Mouse (Mus musculus) liver, embryonic 14.5 days (tissue): Measurements from ENCODE around the gene Zc3h12d. TPM values are rescaled to one million over a fixed set of nuclear protein-coding genes. Genes with fewer than 3 reads are reported as not detected.

ENCODE experiments used
- ATAC-seq: fragments of 200-750 bp; cut with Nextera tagmentation; 2 replicates; pipeline ENCODE4 v1.8.0; 2017; ENCODE audit warnings: moderate number of reproducible peaks, mild to moderate bottlenecking, moderate library complexity; ENCODE audit not compliant: insufficient read depth
- DNase-seq, 3 experiments: peaks; one replicate each; pipeline ENCODE4 v3.0.0-alpha.2; 2012 to 2013; ENCODE audit warnings: low read depth in 3 of 3, low spot score in 3 of 3
- H3K27ac ChIP-seq: fragments of 300-500 bp; sonication (generic); 2 replicates; pipeline ENCODE4 v1.5.1; 2014; ENCODE audit warnings: moderate library complexity, mild to moderate bottlenecking, control low read depth, inconsistent platforms
- H3K27me3 ChIP-seq: fragments of 300-500 bp; sonication (generic); 2 replicates; pipeline ENCODE4 v1.6.1; 2014; ENCODE audit warnings: mild to moderate bottlenecking, low read length, moderate library complexity; ENCODE audit not compliant: control insufficient read depth, insufficient read depth
- H3K36me3 ChIP-seq: fragments of 300-500 bp; sonication (generic); replicated peaks from 2 replicates; pipeline ENCODE4 v1.6.1; 2014; ENCODE audit warnings: low read depth; ENCODE audit not compliant: control insufficient read depth, insufficient read depth
- H3K4me1 ChIP-seq, 2 experiments: fragments of 200-500 bp in 1 of 2; fragments of 300-500 bp in 1 of 2; sonication (generic) in 1 of 2; replicated peaks; 2 replicates each; pipeline ENCODE4 v1.6.1; 2012 to 2014; ENCODE audit warnings: antibody characterized with exemption in 1 of 2, inconsistent platforms in 1 of 2, low read length in 1 of 2; ENCODE audit not compliant: control insufficient read depth in 2 of 2, insufficient read depth in 2 of 2
- H3K4me2 ChIP-seq: fragments of 300-500 bp; sonication (generic); 2 replicates; pipeline ENCODE4 v1.6.1; 2014; ENCODE audit warnings: low read depth, mild to moderate bottlenecking, control low read depth, moderate library complexity
- H3K4me3 ChIP-seq, 2 experiments: fragments of 200-500 bp in 1 of 2; fragments of 300-500 bp in 1 of 2; sonication (generic) in 1 of 2; 2 replicates each; pipeline ENCODE4 v1.5.1; 2012 to 2014; ENCODE audit warnings: low read depth in 2 of 2, low read length in 2 of 2, mild to moderate bottlenecking in 2 of 2, control low read depth in 1 of 2, inconsistent platforms in 1 of 2, moderate library complexity in 1 of 2; ENCODE audit not compliant: insufficient read depth in 1 of 2
- H3K9ac ChIP-seq: fragments of 300-500 bp; sonication (generic); replicated peaks from 2 replicates; pipeline ENCODE4 v1.6.1; 2014; ENCODE audit warnings: mild to moderate bottlenecking, control low read depth, moderate library complexity
- H3K9me3 ChIP-seq: fragments of 300-500 bp; sonication (generic); 2 replicates; pipeline ENCODE4 v1.6.1; 2016; ENCODE audit warnings: low read length, mixed read lengths; ENCODE audit not compliant: control insufficient read depth
- CTCF ChIP-seq: IDR thresholded peaks from 2 replicates; pipeline ENCODE4 v1.5.1; 2016; ENCODE audit warnings: antibody characterized with exemption, low read depth, control low read depth
- EP300 ChIP-seq: IDR thresholded peaks from 2 replicates; pipeline ENCODE4 v1.6.1; 2016; ENCODE audit warnings: antibody characterized with exemption, low read depth
- WGBS: fragments of 180-500 bp; shearing (Covaris S2); extraction: QIAGEN DNeasy Blood & Tissue Kit; methylation state at CpG from one replicate; pipeline ENCODE4 v1.1.7; 2014; ENCODE audit not compliant: insufficient replicate concordance; 5-methylcytosine and 5-hydroxymethylcytosine counted together
- polyA plus RNA-seq, 2 experiments: library from polyadenylated mRNA; depleted of rRNA in 1 of 2; stranded (reverse) in 1 of 2; unstranded in 1 of 2; fragments of >200 nt; fragmentation: Nextera tagmentation in 1 of 2; extraction: Ambion mirVana in 1 of 2; gene quantifications; 2 replicates each; pipeline versions ENCODE4 v1.2.1 to v1.2.3; 2012 to 2014

Zc3h12d gene
- 0.25 TPM in 2 replicates for polyA plus RNA-seq (2012; rRNA removed)
- 0.15 and 0.29 TPM in 2 replicates for polyA plus RNA-seq (2014; fragmentation: Nextera tagmentation; extraction: Ambion mirVana)

DNA sequence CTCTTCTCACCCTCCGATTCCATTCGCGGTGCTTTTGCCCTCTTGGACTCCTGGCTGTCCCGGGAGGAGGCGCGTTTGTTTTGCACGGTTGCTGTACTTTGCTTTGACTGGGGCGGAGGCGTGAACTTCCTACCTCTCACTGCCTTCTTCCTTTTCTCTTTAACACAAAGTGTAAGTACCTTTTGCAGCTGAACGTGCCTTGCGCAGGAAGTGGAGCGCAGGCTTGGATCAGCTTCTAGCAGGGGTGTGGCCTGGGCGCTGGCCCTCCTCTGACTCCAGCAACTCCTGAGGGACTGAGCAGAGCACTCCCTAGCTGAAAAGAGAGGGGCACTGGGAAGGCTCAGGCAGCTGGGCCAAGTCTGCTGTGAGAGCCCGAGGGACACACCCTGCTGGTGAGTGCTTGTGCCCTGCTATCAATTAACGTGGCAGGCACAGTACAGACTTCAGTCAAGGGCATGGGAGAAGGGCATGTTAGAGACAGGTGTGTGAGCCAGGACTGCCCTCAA, at the start of gene Zc3h12d:
TSS of gene Zc3h12d (plus strand) at position 300 of the 506 bp plus-strand sequence.
- H3K9ac ChIP-seq: no peak within 1 kb of the TSS

DNA sequence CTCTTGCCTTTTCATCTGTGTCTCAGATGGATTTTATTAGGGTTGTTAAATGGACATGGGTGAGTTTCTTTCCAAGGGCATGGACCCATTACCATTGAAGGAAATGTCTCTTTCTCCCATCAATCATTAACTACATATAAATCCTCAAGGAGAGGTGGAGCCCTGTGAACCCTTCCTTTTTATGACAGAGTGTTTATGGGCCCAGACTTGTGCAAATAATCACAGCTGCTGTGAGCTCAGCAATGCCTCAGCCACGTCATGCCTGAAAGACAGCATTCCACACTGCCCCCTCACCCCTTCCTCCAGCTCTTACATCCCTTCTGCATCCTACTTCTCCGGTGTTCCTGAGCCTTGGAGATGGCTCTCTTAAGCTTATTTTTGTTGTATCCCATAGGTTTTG, 45.0 kb upstream of the Zc3h12d start:
- Histone ChIP-seq H3K9me3 (no peaks in the 10 kb centered on the region), H3K4me3 (no peak overlapping the region), H3K36me3 (peaks cover 5% of the 10 kb centered on the region), H3K27ac (no peak overlapping the region), H3K9ac (no peak overlapping the region), H3K4me1 (peaks cover 0 to 4% of the 10 kb centered on the region in 2 experiments; a peak in 3 of 4 replicates), H3K27me3 (no peaks in the 10 kb centered on the region), H3K4me2 (no peak overlapping the region)
- WGBS: 44% methylated on average over 2 of the region's 2 CpGs
- ATAC-seq (no peak), DNase-seq (no peak)
- TF ChIP-seq EP300 (no peak), CTCF (no peak)

More for the DNA sequence above, at the start of gene Zc3h12d:
- Histone ChIP-seq H3K27ac (no peak within 1 kb of the TSS), H3K4me3 (peak within 1 kb of the TSS; percentile 9 to 12; a peak in 1 of 4 replicates), H3K4me1 (peaks cover 0 to 6% of the 10 kb centered on the region in 2 experiments; a peak in 1 of 4 replicates), H3K4me2 (peak within 1 kb of the TSS; percentile 39), H3K36me3 (no peaks in the 10 kb centered on the region), H3K9me3 (no peaks in the 10 kb centered on the region), H3K27me3 (no peaks in the 10 kb centered on the region)
- TF ChIP-seq CTCF (0 out of 2 replicates have a peak, but pooled peaks have one; percentile 12), EP300 (no peak)
- DNase-seq (peak in 1 of 3 experiments; percentile 7), ATAC-seq (peak; percentile 41; the same call in 1 of the 2 replicates)
- WGBS: 2% methylated on average over 15 of the region's 15 CpGs

- Histone ChIP-seq H3K36me3 (peaks cover 21% of the 10 kb centered on the region), H3K9me3 (no peaks in the 10 kb centered on the region), H3K4me3 (peak overlapping the region; percentile 97 to 98), H3K4me1 (peaks cover 9% of the 10 kb centered on the region in 2 experiments), H3K9ac (peak overlapping the region; percentile 96), H3K4me2 (peak overlapping the region; percentile 92), H3K27ac (peak overlapping the region; percentile 70), H3K27me3 (no peaks in the 10 kb centered on the region)
- TF ChIP-seq CTCF (no peak), EP300 (0 out of 2 replicates have a peak, but pooled peaks have one; percentile 0)
- WGBS: under 1% methylated on average over 10 of the region's 10 CpGs
- ATAC-seq: peak; percentile 31; the same call in 1 of the 2 replicates
- no peak for DNase-seq
Measured at GRCm38 (mm10) chr10:7792254-7792750, 40.0 kb upstream of the Zc3h12d start.

DNA sequence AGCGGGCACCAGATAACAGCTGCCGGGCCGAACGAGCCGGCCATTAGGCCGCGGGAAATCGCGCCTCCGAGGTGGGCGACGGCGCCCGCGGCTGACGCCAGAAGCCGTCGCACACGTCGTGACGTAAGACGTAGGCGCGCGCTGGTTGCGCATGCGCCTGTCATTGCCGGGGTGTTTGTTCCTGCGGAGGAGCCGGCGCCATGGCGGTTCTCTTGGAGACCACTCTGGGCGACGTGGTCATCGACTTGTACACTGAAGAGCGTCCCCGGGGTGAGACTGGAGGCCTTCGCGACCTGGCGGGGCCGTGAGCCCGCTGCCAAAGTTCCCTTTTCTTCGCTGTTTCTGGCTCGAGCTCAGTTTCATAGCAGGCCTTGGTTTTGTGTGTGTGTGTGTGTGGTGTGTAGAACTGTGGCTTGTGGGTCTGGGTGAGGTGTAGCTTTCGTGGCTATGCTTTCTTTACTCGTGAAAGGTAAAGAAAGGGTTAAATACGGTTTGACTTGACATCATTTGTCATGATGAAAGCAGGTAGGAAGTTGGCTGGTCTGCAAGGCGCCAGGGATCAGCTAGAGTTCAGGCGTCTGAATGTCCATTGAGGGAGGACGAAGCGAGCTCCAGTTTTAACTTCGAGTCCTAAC, 39.4 kb upstream of the Zc3h12d start, which contains the start of the genes Ginm1 and Ppil4:
TSS of gene Ginm1 (minus strand) at position 74 of the 635 bp plus-strand sequence.
TSS of gene Ppil4 (plus strand) at position 141 of the 635 bp plus-strand sequence.
- TF ChIP-seq EP300 (0 out of 2 replicates have a peak, but pooled peaks have one; percentile 19), CTCF (no peak)
- Histone ChIP-seq H3K9me3 (no peaks in the 10 kb centered on the region), H3K36me3 (peaks cover 25% of the 10 kb centered on the region), H3K4me1 (peaks cover 9% of the 10 kb centered on the region in 2 experiments), H3K27ac (peak within 1 kb of the TSS; percentile 70), H3K27me3 (no peaks in the 10 kb centered on the region), H3K4me3 (peak within 1 kb of the TSS; percentile 97 to 98), H3K9ac (peak within 1 kb of the TSS; percentile 96), H3K4me2 (peak within 1 kb of the TSS; percentile 92)
- DNase-seq: peak; percentile 83 to 88 (median 86)
- peak; percentile 93 for ATAC-seq
- WGBS: 1% methylated on average over 52 of the region's 52 CpGs

GRCm38 (mm10) chr10:7801258-7801657, 31.0 kb upstream of the Zc3h12d start:
- H3K4me1 ChIP-seq: no peaks in the 10 kb centered on the region
- H3K4me2 ChIP-seq: no peak overlapping the region
- no peaks in the 10 kb centered on the region for H3K9me3 ChIP-seq
- DNase-seq (no peak), ATAC-seq (no peak)
- H3K9ac ChIP-seq: no peak overlapping the region
- no peak overlapping the region for H3K4me3 ChIP-seq
- TF ChIP-seq CTCF (no peak), EP300 (no peak)
- WGBS: 24% methylated on average over 3 of the region's 3 CpGs
- no peak overlapping the region for H3K27ac ChIP-seq
- no peaks in the 10 kb centered on the region for H3K27me3 ChIP-seq
- peaks cover 79% of the 10 kb centered on the region for H3K36me3 ChIP-seq
